Mouse (Mus musculus) ES-E14 (cell line): ENCODE measurements around the gene Il17ra. TPM values are rescaled to one million over a fixed set of nuclear protein-coding genes. Genes with fewer than 3 reads are reported as not detected.

Experiments used
- DNase-seq: peaks from one replicate; pipeline ENCODE4 v3.0.0-alpha.2; 2013; ENCODE audit warnings: low read depth, low spot score
- H3K27ac ChIP-seq: 2 replicates; pipeline ENCODE4 v1.5.1; 2012; ENCODE audit warnings: low read depth, mild to moderate bottlenecking, low read length, moderate library complexity, mixed read lengths; ENCODE audit not compliant: poor library complexity, insufficient read depth, severe bottlenecking
- H3K36me3 ChIP-seq: 2 replicates; pipeline ENCODE4 v1.6.1; 2012; ENCODE audit warnings: mild to moderate bottlenecking, low read length, moderate library complexity, mixed read lengths; ENCODE audit not compliant: control insufficient read depth, poor library complexity, insufficient read depth, severe bottlenecking
- H3K4me1 ChIP-seq, 2 experiments: fragments of 150-350 bp in 1 of 2; sonication (generic) in 1 of 2; 2 replicates each; pipeline ENCODE4 v1.6.1; 2012; ENCODE audit warnings: low read length in 2 of 2, mild to moderate bottlenecking in 1 of 2, mixed read lengths in 1 of 2; ENCODE audit not compliant: control insufficient read depth in 2 of 2, insufficient read depth in 2 of 2, poor library complexity in 1 of 2
- H3K4me3 ChIP-seq, 2 experiments: fragments of 150-350 bp in 1 of 2; sonication (generic) in 1 of 2; 2 replicates each; pipeline ENCODE4 v1.5.1; 2012; ENCODE audit warnings: low read length in 2 of 2, low read depth in 1 of 2, mild to moderate bottlenecking in 1 of 2, mixed read lengths in 1 of 2; ENCODE audit not compliant: insufficient read depth in 1 of 2, poor library complexity in 1 of 2, severe bottlenecking in 1 of 2
- H3K9ac ChIP-seq: 2 replicates; pipeline ENCODE4 v1.6.1; 2012; ENCODE audit warnings: low read depth, mild to moderate bottlenecking, low read length, mixed read lengths; ENCODE audit not compliant: poor library complexity, insufficient read depth, severe bottlenecking
- H3K9me3 ChIP-seq: fragments of 150-350 bp; sonication (generic); 2 replicates; pipeline ENCODE4 v1.6.1; 2012; ENCODE audit warnings: low read depth, mild to moderate bottlenecking, low read length; ENCODE audit not compliant: control insufficient read depth, insufficient read depth
- CHD2 ChIP-seq: IDR thresholded peaks from 2 replicates; pipeline ENCODE4 v1.6.1; 2014; ENCODE audit warnings: mild to moderate bottlenecking, low read depth, low read length, inconsistent platforms
- HCFC1 ChIP-seq: IDR thresholded peaks from 2 replicates; pipeline ENCODE4 v1.6.1; 2012; ENCODE audit warnings: low read length, inconsistent platforms, borderline replicate concordance; ENCODE audit not compliant: insufficient read depth
- MAFK ChIP-seq: IDR thresholded peaks from 2 replicates; pipeline ENCODE4 v1.6.1; 2014; ENCODE audit warnings: mild to moderate bottlenecking, low read depth, low read length, inconsistent platforms; ENCODE audit not compliant: insufficient read depth
- ZC3H11A ChIP-seq: IDR thresholded peaks from 2 replicates; pipeline ENCODE4 v1.6.1; 2012; ENCODE audit warnings: low read depth, mild to moderate bottlenecking, inconsistent platforms, low read length, borderline replicate concordance
- ZNF384 ChIP-seq: IDR thresholded peaks from 2 replicates; pipeline ENCODE4 v1.6.1; 2012; ENCODE audit warnings: low read depth, low read length, inconsistent platforms
- in situ Hi-C, 2 experiments: fragments of 600-800 bp; cut with MboI; formaldehyde crosslinking; loops; one replicate each; pipeline ENCODE4 v1.15.1; 2025; ENCODE audit warnings: low sequenced_read_pairs in 2 of 2, inconsistent platforms in 1 of 2; ENCODE audit not compliant: unreplicated experiment in 2 of 2
- total RNA-seq: library from RNA; depleted of rRNA; stranded (reverse); fragments of 300-350 nt; gene quantifications from 2 replicates; pipeline ENCODE4 v1.2.3, GENCODE M21; 2012

Il17ra gene
- total RNA-seq, 1 experiment, result 7.0 TPM

- Histone ChIP-seq H3K9me3 (no peaks in the 10 kb centered on the region), H3K4me1 (peaks cover 0 to 5% of the 10 kb centered on the region in 2 experiments; a peak in 2 of 4 replicates), H3K36me3 (no peaks in the 10 kb centered on the region), H3K27ac (no peak overlapping the region), H3K9ac (no peak overlapping the region), H3K4me3 (peak overlapping the region in 1 of 2 experiments; percentile 74; a peak in 1 of 4 replicates)
- in situ Hi-C loops, result no loop called here
- DNase-seq, result no peak
- TF ChIP-seq ZC3H11A (no peak), ZNF384 (no peak), CHD2 (no peak), MAFK (no peak), HCFC1 (no peak)
These were observed 1.4 kb downstream of the Il17ra start for GRCm38 (mm10) chr6:120464406-120464939.

GRCm38 (mm10) chr6:120465393-120465792 lies 2.3 kb downstream of the Il17ra start:
- H3K9ac ChIP-seq, result no peak overlapping the region
- no peaks in the 10 kb centered on the region for H3K36me3 ChIP-seq
- no peaks in the 10 kb centered on the region for H3K9me3 ChIP-seq
- DNase-seq, result no peak
- no peak overlapping the region for H3K4me3 ChIP-seq
- in situ Hi-C loops, result no loop called here
- no peak overlapping the region for H3K27ac ChIP-seq
- TF ChIP-seq HCFC1 (no peak), MAFK (no peak), ZNF384 (no peak), ZC3H11A (no peak)
- H3K4me1 ChIP-seq, result peaks cover 0 to 5% of the 10 kb centered on the region in 2 experiments; a peak in 2 of 4 replicates

- DNase-seq, result no peak
- Histone ChIP-seq H3K9ac (no peak overlapping the region), H3K4me3 (no peak overlapping the region), H3K27ac (no peak overlapping the region), H3K4me1 (peaks cover 0 to 5% of the 10 kb centered on the region in 2 experiments; a peak in 2 of 4 replicates), H3K9me3 (no peaks in the 10 kb centered on the region), H3K36me3 (no peaks in the 10 kb centered on the region)
- in situ Hi-C loops, result no loop called here
- no peak for TF ChIP-seq HCFC1
- no peak for TF ChIP-seq ZNF384
- TF ChIP-seq ZC3H11A, result no peak
- TF ChIP-seq MAFK, result no peak
These were observed 3.7 kb downstream of the Il17ra start for GRCm38 (mm10) chr6:120466609-120467329.

GRCm38 (mm10) chr6:120468259-120468658 lies 5.2 kb downstream of the Il17ra start:
- H3K27ac ChIP-seq, result no peak overlapping the region
- H3K4me1 ChIP-seq, result peaks cover 2 to 8% of the 10 kb centered on the region in 2 experiments; a peak in 2 of 4 replicates
- in situ Hi-C loops, result no loop called here
- H3K9me3 ChIP-seq, result no peaks in the 10 kb centered on the region
- no peak for DNase-seq
- no peaks in the 10 kb centered on the region for H3K36me3 ChIP-seq
- H3K4me3 ChIP-seq, result no peak overlapping the region
- H3K9ac ChIP-seq, result no peak overlapping the region
- TF ChIP-seq MAFK (no peak), HCFC1 (no peak), ZNF384 (no peak), CHD2 (no peak)
